Mouse (Mus musculus) gastrocnemius, postnatal 4 days (tissue): ENCODE measurements around the gene Ppp1r9b. TPM values are rescaled to one million over a fixed set of nuclear protein-coding genes. Genes with fewer than 3 reads are reported as not detected.

Source experiments
- DNase-seq, 2 experiments: peaks; one replicate each; pipeline ENCODE4 v3.0.0; 2021 to 2022; ENCODE audit warnings: low spot score in 2 of 2, mixed read lengths in 2 of 2
- total RNA-seq, 2 experiments: library from RNA; stranded (reverse); gene quantifications; 2 replicates each; pipeline ENCODE4 v1.2.3; 2021

Gene Ppp1r9b
- total RNA-seq, 2 experiments from 2014 or later = 64.9 to 69.2 TPM

GRCm38 (mm10) chr11:95012487-95012886 lies 21.7 kb downstream of the Ppp1r9b start:
- DNase-seq = no peak

GRCm38 (mm10) chr11:95015484-95015883 lies 24.6 kb downstream of the Ppp1r9b start:
- DNase-seq = no peak

DNA sequence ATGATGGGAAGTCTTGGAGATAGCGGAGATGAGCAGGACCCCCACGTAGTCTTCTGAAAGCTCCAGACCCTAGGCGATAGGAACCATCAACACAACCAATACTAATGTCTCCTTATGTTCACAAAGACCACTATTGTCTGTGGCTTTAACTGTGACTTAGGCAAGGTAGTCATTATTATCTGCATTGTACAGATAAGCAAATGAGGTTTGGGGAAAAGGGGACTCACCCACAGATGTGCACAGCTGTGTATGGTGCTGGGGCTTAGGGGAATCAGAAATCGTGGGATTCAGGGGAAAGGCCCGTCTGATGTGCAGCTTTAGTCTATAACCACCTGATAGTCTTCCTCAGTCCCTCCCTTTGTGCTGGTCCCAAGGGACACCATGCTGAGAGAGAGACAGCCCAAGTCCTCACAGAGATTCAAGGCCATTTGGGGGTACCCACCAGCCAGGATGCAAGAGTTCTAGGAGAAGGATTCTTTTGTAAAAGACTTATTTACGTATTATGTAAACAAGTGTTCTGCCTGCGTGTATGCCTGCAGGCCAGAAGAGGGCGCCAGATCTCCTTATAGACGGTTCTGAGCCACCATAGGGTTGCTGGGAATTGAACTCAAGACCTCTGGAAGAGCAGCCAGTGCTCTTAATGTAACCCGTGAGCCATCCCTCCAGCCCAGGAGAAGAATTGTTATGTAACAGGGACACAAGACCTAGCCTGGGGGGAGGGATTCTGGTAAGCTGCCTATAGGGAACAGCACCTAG lies 31.6 kb downstream of the Ppp1r9b start:
- no peak for DNase-seq

GRCm38 (mm10) chr11:95023481-95023880 lies 32.6 kb downstream of the Ppp1r9b start:
- DNase-seq = no peak

GRCm38 (mm10) chr11:95024439-95025184 lies 33.8 kb downstream of the Ppp1r9b start:
- no peak for DNase-seq

DNA sequence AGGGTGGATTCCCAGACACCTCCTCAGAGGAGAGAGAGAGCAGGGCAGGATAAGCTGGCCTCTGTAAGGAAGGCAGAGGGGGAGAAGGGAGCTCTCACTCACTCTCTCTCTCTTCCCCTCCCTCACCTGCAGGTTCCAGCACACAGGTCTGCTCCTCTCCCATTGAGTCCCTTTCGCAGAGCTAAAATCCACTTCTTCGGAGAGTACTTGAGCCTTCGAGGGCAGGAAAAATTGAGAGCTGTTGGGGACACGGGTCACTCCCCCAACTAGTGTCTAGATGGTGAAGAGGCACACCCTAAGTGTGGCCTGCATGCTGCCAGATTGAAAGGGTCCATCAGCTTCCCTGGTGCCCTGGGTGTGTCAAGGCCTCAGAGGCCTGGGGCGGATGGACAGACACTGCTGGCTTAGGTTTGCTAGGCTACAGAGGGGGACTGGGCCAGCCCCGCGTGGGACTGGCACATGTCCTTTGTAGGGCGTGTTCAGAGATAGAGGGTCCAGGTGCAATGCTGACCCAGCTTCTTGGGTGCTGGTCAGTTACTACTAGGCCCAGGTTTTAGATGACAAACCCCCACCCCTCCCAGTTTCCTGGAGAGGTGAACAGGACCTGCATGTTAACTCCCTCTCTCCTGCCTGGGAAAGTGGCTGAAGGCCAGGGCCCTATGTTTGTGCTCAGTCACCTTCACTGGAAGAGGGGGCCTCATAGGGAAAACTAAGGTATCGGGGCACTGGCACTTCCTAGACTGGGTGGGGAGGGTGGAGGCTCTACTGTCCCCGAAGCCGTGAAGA lies 34.6 kb downstream of the Ppp1r9b start:
- no peak for DNase-seq

- DNase-seq = no peak
These were observed 35.3 kb downstream of the Ppp1r9b start for GRCm38 (mm10) chr11:95026090-95026542.

- DNase-seq = no peak
These were observed 36.0 kb downstream of the Ppp1r9b start for GRCm38 (mm10) chr11:95026849-95027248.

DNA sequence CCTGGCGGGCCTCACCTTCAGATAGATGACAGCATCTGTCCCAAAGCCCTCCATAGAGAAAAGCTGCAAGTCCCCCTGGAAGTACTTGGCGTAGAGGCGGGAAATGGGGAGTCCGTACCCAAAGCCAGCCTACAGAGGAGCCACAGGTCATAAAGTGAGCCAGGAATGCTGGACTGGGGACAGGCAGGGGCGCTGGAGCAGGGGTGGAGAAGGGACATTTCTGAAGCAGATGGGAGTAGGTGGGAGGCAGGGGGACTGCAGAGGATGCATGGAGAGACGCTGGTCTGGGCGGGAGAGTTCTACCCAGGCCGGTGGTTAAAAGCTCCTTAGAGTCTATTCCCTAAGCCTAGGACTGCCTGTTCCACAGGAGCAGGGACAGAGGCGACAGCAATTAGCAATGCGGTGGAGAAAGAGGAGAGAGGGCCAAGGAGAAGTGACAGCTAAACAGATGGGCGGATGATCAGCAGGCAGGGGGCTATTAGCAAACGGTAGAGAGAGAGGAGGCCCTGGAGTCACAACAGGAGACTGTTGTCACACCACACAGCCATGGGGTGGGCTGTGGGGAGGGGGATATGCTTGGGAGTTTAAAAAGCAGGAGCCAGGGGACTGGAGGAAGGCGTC lies 37.1 kb downstream of the Ppp1r9b start:
- no peak for DNase-seq

DNA sequence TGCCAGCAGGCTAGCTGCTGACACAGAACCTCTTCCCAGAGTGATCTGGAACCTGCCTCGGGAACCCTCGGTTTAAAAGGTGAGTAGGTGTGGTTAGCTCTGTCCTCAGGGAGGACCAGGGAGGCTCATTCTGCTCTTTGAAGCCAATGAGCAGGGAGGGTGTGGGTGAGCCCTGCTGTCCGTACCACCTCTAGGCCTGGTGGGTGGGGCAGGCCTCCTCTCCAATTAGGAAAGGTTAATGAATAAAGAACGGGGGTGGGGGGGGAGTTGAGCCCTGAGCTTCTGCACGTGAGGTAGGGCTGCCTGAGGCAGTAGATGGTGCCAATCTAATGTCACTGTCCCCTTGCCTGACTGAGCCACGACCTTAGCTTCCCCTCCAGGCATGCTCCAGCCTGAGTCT lies 42.1 kb downstream of the Ppp1r9b start:
- DNase-seq = no peak

GRCm38 (mm10) chr11:95033617-95034016 lies 42.8 kb downstream of the Ppp1r9b start:
- no peak for DNase-seq

- DNase-seq = no peak
These were observed 44.1 kb downstream of the Ppp1r9b start for GRCm38 (mm10) chr11:95034902-95035301.

DNA sequence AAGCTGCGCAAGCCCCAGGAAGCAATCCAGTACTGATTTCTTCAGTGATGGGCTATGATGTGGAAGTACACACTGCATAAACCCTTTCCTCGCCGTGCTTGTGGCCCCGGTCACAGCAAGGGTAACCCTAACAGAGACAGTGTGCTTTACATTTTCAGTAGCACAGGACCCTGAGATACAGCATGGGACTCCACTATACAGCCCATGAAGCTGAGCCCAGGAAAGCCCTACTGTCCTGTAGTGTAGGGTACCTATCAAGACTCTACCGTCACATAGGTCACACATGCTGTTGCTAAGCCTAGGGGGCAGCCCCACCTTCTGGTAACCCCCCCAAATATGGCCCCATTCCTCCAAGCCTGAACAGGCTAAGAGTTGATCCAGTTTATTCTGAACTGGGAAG lies 45.7 kb downstream of the Ppp1r9b start:
- DNase-seq = no peak

DNA sequence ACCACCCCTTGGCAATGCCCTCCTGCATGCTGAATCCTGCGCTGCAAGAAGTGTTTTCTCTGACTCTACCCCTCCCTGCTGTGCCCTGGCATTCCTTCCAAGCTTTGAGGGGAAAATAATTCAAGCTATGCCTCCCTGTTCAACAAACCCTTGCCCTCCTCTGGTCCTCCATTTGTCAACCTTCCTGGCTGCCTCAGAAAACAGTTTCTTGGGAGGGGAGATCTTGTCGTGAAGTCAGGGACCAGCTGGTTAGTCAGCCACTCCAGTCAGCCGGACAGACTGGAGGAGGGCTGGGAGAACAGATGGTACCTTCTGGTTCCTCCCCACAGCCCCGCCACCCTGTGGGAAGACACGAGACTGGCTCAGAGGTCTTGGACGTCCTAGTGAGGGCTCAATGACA lies 46.5 kb downstream of the Ppp1r9b start:
- no peak for DNase-seq

GRCm38 (mm10) chr11:95038156-95038817 lies 47.5 kb downstream of the Ppp1r9b start:
- no peak for DNase-seq

- no peak for DNase-seq
These were observed 48.2 kb downstream of the Ppp1r9b start for GRCm38 (mm10) chr11:95038818-95039655.

GRCm38 (mm10) chr11:95039766-95040165 lies 48.9 kb downstream of the Ppp1r9b start:
- DNase-seq = no peak

DNA sequence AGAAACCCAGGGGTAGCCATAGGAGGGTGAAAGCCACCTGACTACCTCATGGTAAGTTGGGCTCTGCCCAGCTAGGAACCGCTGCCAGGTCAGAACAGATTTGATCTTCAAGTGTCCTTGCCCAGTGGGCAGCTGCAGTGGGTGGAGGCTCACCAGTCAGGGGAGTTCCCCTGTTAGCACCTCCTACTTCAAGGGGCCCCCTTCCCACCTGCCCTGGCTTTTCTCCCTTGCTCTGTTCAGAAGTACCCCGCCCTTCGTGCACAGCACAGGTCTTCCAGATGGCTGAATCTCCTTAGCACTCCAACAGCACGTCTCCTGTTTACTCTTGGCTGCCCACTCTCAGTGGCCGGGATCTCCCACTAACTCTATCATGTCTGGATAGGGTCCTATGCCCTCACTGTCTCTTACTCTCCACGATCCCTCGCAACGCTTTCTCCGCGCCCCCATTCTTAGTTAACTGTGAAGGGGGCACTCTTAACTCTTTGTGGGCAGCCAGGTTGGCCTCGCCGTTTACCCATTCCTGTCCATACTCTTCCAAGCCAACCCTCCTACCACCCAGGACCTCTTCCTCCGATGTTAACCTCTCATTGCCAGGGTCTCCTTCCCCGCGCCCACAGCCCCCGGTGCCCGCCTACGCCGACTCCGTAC lies 49.8 kb downstream of the Ppp1r9b start:
- DNase-seq = peak in 1 of 2 experiments; percentile 60

DNA sequence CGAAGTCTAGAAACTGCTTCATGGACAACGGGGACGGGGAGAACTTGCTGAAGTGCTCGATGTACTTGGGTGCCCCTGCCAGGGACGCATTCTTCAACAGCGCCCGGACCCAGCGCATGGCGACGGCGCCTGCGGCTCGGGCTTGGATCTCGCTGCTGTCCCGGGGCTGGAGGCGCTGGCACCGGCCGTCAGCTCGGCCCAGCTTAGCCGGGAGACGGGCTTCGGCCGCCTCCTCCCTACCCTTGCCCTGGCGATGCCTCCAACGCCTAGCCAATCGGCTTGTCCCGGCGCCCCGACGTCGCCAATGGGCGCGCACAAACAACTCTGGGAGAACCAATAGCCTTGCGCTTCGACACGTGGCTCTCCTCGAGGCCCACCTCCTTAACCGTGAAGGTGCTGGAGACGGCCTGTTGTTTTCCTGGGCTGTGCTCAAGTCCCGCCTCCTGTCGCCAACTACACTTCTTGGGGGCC lies 50.3 kb downstream of the Ppp1r9b start, which contains the start of gene Pdk2:
Pdk2 (minus strand) TSS at position 216 of the 471 bp plus-strand sequence.
- DNase-seq = peak; percentile 85 to 94
